Mouse (Mus musculus): Measurements from ENCODE around the gene Nedd9. TPM values are rescaled to one million over a fixed set of nuclear protein-coding genes. Genes with fewer than 3 reads are reported as not detected.

The Nedd9 gene
- total and polyA plus RNA-seq, 3 experiments, result 0.49 to 1.4 TPM; not detected in 1

DNA sequence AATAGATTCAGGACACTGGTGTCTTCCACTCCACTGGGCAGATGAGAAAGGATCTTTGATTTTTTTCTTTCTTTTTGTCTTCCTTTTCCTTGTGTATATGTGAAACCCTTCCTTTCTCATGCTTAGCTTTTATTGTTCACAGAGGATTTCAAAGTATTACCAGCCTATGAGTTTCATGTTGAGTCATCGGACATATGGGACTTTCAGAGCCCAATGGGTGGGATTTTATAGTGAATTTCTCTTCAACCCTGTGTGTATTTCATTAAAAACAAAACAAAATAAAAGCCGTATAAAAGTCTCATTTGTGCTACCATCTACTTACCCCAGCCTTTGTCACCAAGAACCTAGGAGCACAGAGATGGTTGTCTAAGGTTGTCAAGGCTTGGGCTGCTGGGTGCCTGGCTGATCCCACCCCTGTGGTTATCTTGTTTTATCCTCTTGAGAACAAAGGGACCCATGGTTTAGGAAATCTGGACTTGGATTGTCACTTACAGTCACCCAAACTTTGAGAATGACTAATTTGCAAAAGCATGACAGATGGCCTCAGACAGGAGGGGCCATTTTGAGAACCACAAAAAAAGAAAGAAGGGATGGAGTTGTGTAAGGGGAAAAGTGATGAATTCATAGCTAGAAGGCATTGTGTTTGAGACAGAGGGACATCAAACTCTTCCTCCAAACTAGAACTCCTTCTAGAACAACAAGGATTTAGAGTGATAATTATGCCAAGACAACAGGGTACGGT lies 41.9 kb downstream of the Nedd9 start:
- no peaks in the 10 kb centered on the region for H3K36me3 ChIP-seq (replicated peaks)
- ATAC-seq (ENCODE audit: extremely low read depth, insufficient number of reproducible peaks, low FRiP score, poor library complexity, severe bottlenecking) (no peak), DNase-seq (ENCODE audit: low spot score) (no peak)
- H3K27me3 ChIP-seq (ENCODE audit: insufficient read depth, low read length), result no peaks in the 10 kb centered on the region
- TF ChIP-seq TAL1 (conservative IDR thresholded peaks at IDR 0.05; ENCODE audit: low read depth, low read length) (no peak), CTCF (IDR thresholded peaks at IDR 0.05; ENCODE audit: low read depth, low read length) (no peak), POLR2AphosphoS5 (IDR thresholded peaks at IDR 0.05; ENCODE audit: insufficient replicate concordance, low read depth, low read length) (no peak), GATA1 (IDR thresholded peaks at IDR 0.05; ENCODE audit: borderline replicate concordance, low read length) (no peak), GATA2 (IDR thresholded peaks at IDR 0.05; ENCODE audit: borderline replicate concordance, low read depth, low read length) (no peak)
- H3K4me1 ChIP-seq (ENCODE audit: insufficient read depth, low read depth, low read length), result no peaks in the 10 kb centered on the region
- no peak overlapping the region for H3K4me3 ChIP-seq (ENCODE audit: low read depth, low read length)
- no peaks in the 10 kb centered on the region for H3K9me3 ChIP-seq (replicated peaks)

DNA sequence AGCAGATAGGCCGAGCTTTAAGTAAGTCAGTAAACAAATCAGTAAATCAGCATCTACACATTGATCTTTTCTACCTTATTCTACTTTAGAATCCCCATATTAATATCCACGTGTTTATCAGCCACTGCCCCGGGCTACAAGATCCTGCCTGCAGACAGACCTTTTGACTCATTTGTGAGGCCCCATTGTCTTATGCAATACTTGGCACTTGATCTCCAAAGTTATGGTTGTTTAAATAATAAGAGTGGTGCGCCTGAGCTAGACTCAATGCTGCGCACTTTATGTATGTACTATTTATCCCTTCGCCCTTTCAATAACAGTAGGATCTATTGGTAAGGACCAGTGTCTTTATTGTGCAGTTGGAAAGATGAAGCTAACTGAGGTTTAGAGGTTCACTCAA lies 42.9 kb downstream of the Nedd9 start:
- Histone ChIP-seq H3K4me1 (ENCODE audit: insufficient read depth, low read depth, low read length) (no peaks in the 10 kb centered on the region), H3K36me3 (replicated peaks) (no peaks in the 10 kb centered on the region)
- no peak for DNase-seq (ENCODE audit: low spot score)

DNA sequence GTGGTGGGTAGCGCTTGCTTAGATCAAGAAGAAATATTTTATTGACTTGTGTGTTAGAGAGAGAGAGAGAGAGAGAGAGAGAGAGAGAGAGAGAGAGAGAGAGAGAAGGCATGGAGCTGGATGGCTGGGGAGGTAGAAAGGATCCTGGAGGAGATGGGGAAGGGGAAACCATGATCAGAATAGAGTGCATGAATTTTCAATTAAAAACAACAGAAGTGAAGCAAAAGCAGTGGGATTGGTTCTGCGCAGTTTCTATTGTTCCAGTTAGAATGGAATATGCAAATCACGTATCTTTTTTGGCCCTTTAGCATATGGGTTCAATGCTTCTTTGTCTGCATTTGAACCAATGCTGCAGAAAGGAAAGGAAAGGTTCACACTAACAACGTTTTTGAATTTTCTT lies 45.0 kb downstream of the Nedd9 start:
- TF ChIP-seq POLR2AphosphoS5 (IDR thresholded peaks at IDR 0.05; ENCODE audit: insufficient replicate concordance, low read depth, low read length) (no peak), TAL1 (conservative IDR thresholded peaks at IDR 0.05; ENCODE audit: low read depth, low read length) (no peak), GATA2 (IDR thresholded peaks at IDR 0.05; ENCODE audit: borderline replicate concordance, low read depth, low read length) (no peak), GATA1 (IDR thresholded peaks at IDR 0.05; ENCODE audit: borderline replicate concordance, low read length) (no peak), CTCF (IDR thresholded peaks at IDR 0.05; ENCODE audit: low read depth, low read length) (no peak)
- H3K4me3 ChIP-seq (ENCODE audit: low read depth, low read length), result no peak overlapping the region
- DNase-seq (ENCODE audit: low spot score), result no peak
- H3K9me3 ChIP-seq (replicated peaks), result no peaks in the 10 kb centered on the region
- no peaks in the 10 kb centered on the region for H3K36me3 ChIP-seq (replicated peaks)
- ATAC-seq (ENCODE audit: extremely low read depth, insufficient number of reproducible peaks, low FRiP score, poor library complexity, severe bottlenecking), result no peak
- no peaks in the 10 kb centered on the region; the same call in 1 of the 2 replicates for H3K27me3 ChIP-seq (ENCODE audit: insufficient read depth, low read length)
- H3K4me1 ChIP-seq (ENCODE audit: insufficient read depth, low read depth, low read length), result no peaks in the 10 kb centered on the region

More for the DNA sequence above, 42.9 kb downstream of the Nedd9 start:
- Histone ChIP-seq H3K27me3 (ENCODE audit: insufficient read depth, low read length) (no peaks in the 10 kb centered on the region; the same call in 1 of the 2 replicates), H3K9me3 (replicated peaks) (no peaks in the 10 kb centered on the region), H3K4me3 (ENCODE audit: low read depth, low read length) (no peak overlapping the region)
- TF ChIP-seq POLR2AphosphoS5 (IDR thresholded peaks at IDR 0.05; ENCODE audit: insufficient replicate concordance, low read depth, low read length), result no peak
- no peak for TF ChIP-seq CTCF (IDR thresholded peaks at IDR 0.05; ENCODE audit: low read depth, low read length)
- no peak for TF ChIP-seq GATA1 (IDR thresholded peaks at IDR 0.05; ENCODE audit: borderline replicate concordance, low read length)
- TF ChIP-seq GATA2 (IDR thresholded peaks at IDR 0.05; ENCODE audit: borderline replicate concordance, low read depth, low read length), result no peak
- TF ChIP-seq TAL1 (conservative IDR thresholded peaks at IDR 0.05; ENCODE audit: low read depth, low read length), result no peak
- no peak for ATAC-seq (ENCODE audit: extremely low read depth, insufficient number of reproducible peaks, low FRiP score, poor library complexity, severe bottlenecking)

DNA sequence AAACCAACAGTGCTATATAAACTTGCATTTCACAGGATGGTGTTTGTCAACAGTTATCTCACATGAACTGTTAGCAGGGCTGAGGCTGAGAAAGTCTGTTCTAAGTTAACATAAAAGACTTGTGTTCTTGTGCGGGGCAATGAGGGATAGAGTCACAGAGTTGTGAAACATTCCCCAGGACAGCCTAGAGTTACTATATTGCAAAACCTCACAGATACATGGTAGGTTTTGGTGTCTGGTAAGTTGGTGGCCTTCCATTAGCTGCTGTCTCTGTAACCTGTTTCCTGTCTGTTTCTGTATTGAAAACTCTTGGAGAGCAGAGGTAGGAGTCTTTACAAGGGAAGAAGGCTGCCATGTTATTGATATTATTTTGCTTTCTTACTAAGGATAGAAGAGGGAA lies 47.0 kb downstream of the Nedd9 start:
- DNase-seq (ENCODE audit: low spot score) (no peak), ATAC-seq (ENCODE audit: extremely low read depth, insufficient number of reproducible peaks, low FRiP score, poor library complexity, severe bottlenecking) (no peak)
- TF ChIP-seq CTCF (IDR thresholded peaks at IDR 0.05; ENCODE audit: low read depth, low read length) (no peak), POLR2AphosphoS5 (IDR thresholded peaks at IDR 0.05; ENCODE audit: insufficient replicate concordance, low read depth, low read length) (no peak)
- Histone ChIP-seq H3K27me3 (ENCODE audit: insufficient read depth, low read length) (no peaks in the 10 kb centered on the region; the same call in 1 of the 2 replicates), H3K9me3 (replicated peaks) (no peaks in the 10 kb centered on the region), H3K4me3 (ENCODE audit: low read depth, low read length) (no peak overlapping the region), H3K36me3 (replicated peaks) (no peaks in the 10 kb centered on the region), H3K4me1 (ENCODE audit: insufficient read depth, low read depth, low read length) (no peaks in the 10 kb centered on the region)

DNA sequence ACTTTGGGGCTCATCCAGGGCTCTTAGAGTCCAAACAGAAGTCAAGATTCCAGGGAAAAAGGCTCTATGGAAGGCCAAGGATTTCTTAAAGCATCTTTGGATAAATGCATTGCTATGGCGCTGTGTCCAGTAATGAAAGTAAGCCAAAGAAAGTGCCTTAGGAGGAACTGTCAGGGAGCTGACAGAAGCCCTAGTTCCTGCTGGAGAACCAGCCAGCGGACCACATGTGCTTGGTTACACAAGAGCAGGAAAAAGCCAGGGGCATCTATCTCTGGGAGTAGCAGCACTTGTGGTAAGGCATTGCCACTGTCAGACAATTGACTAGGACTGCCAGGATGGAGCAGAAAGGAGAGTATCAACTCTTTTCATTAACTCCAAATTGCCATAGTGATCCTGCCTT lies 49.8 kb downstream of the Nedd9 start:
- Histone ChIP-seq H3K36me3 (replicated peaks) (no peaks in the 10 kb centered on the region), H3K4me1 (ENCODE audit: insufficient read depth, low read depth, low read length) (no peaks in the 10 kb centered on the region), H3K4me3 (ENCODE audit: low read depth, low read length) (no peak overlapping the region), H3K9me3 (replicated peaks) (no peaks in the 10 kb centered on the region), H3K27me3 (ENCODE audit: insufficient read depth, low read length) (no peaks in the 10 kb centered on the region; the same call in 1 of the 2 replicates)
- TF ChIP-seq GATA1 (IDR thresholded peaks at IDR 0.05; ENCODE audit: borderline replicate concordance, low read length), result no peak
- ATAC-seq (ENCODE audit: extremely low read depth, insufficient number of reproducible peaks, low FRiP score, poor library complexity, severe bottlenecking) (no peak), DNase-seq (ENCODE audit: low spot score) (no peak)

DNA sequence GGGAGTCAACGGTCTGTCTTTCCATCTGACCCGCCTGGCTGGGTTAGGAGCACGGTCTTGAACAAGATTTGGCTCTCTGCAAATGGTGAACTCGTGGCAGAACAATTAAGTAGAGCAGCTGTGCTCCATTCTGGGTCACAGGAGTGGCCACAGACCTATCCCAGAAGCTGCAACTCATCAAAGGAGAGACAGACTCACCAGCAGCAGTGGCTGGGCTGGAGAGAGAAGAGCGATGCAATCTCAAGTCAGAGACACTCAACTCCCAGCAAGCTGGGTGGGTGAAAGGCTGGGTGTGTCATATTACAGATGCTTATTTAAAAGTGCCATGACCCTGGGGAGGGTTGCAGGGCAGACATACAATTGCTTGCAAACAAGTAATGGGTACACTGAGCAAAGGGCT lies 50.4 kb downstream of the Nedd9 start:
- no peak overlapping the region for H3K4me3 ChIP-seq (ENCODE audit: low read depth, low read length)
- H3K36me3 ChIP-seq (replicated peaks), result no peaks in the 10 kb centered on the region
- H3K4me1 ChIP-seq (ENCODE audit: insufficient read depth, low read depth, low read length), result no peaks in the 10 kb centered on the region
- H3K9me3 ChIP-seq (replicated peaks), result no peaks in the 10 kb centered on the region
- TF ChIP-seq CTCF (IDR thresholded peaks at IDR 0.05; ENCODE audit: low read depth, low read length) (no peak), POLR2AphosphoS5 (IDR thresholded peaks at IDR 0.05; ENCODE audit: insufficient replicate concordance, low read depth, low read length) (no peak)
- DNase-seq (ENCODE audit: low spot score) (no peak), ATAC-seq (ENCODE audit: extremely low read depth, insufficient number of reproducible peaks, low FRiP score, poor library complexity, severe bottlenecking) (no peak)
- H3K27me3 ChIP-seq (ENCODE audit: insufficient read depth, low read length), result no peaks in the 10 kb centered on the region; the same call in 1 of the 2 replicates

DNA sequence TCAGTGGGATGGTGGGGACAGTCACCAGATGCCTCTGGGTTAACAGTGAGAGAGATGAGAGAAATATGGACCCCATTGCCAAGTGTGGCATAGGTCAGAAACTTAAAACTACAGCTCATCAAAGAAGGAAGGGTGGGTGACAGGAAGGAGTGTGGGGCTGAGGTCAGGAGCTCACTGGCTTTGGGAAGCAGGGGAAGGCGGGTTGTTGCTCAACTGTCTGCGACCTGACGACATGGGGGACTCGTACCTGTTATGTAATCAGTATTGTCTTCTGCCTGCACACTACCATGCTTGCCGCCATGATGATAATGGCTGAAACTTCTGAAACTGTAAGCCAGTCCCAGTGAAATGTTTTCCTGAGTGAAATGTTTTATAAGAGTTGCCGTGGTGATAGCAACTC lies 54.0 kb downstream of the Nedd9 start:
- H3K27me3 ChIP-seq (ENCODE audit: insufficient read depth, low read length), result no peaks in the 10 kb centered on the region
- H3K4me1 ChIP-seq (ENCODE audit: insufficient read depth, low read depth, low read length), result no peaks in the 10 kb centered on the region
- H3K4me3 ChIP-seq (ENCODE audit: low read depth, low read length), result no peak overlapping the region
- no peak for TF ChIP-seq GATA1 (IDR thresholded peaks at IDR 0.05; ENCODE audit: borderline replicate concordance, low read length)
- TF ChIP-seq POLR2AphosphoS5 (IDR thresholded peaks at IDR 0.05; ENCODE audit: insufficient replicate concordance, low read depth, low read length), result no peak
- no peak for TF ChIP-seq CTCF (IDR thresholded peaks at IDR 0.05; ENCODE audit: low read depth, low read length)
- TF ChIP-seq GATA2 (IDR thresholded peaks at IDR 0.05; ENCODE audit: borderline replicate concordance, low read depth, low read length), result no peak
- TF ChIP-seq TAL1 (conservative IDR thresholded peaks at IDR 0.05; ENCODE audit: low read depth, low read length), result no peak
- no peaks in the 10 kb centered on the region for H3K9me3 ChIP-seq (replicated peaks)
- DNase-seq (ENCODE audit: low spot score) (no peak), ATAC-seq (ENCODE audit: extremely low read depth, insufficient number of reproducible peaks, low FRiP score, poor library complexity, severe bottlenecking) (no peak)
- no peaks in the 10 kb centered on the region for H3K36me3 ChIP-seq (replicated peaks)
